Mouse (Mus musculus) liver, embryonic 11.5 days (tissue): ENCODE results near the gene Hcrt. TPM values are rescaled to one million over a fixed set of nuclear protein-coding genes. Genes with fewer than 3 reads are reported as not detected.

Experiments used
- ATAC-seq: fragments of 200-750 bp; cut with Nextera tagmentation; replicated peaks from 2 replicates; pipeline ENCODE4 v1.8.0; 2017; ENCODE audit warnings: moderate number of reproducible peaks, mild to moderate bottlenecking, moderate TSS enrichment, moderate library complexity; ENCODE audit not compliant: low FRiP score
- DNase-seq: peaks from one replicate; pipeline ENCODE4 v3.0.0-alpha.2; 2017; ENCODE audit warnings: low spot score
- H3K27ac ChIP-seq: fragments of 300-500 bp; sonication (generic); 2 replicates; pipeline ENCODE4 v1.5.1; 2014; ENCODE audit warnings: mild to moderate bottlenecking, low read depth, low read length, control low read depth
- H3K27me3 ChIP-seq: fragments of 300-500 bp; sonication (generic); replicated peaks from 2 replicates; pipeline ENCODE4 v1.6.1; 2014; ENCODE audit warnings: low read length, mixed read lengths; ENCODE audit not compliant: control insufficient read depth, insufficient read depth
- H3K36me3 ChIP-seq: fragments of 300-500 bp; sonication (generic); 2 replicates; pipeline ENCODE4 v1.6.1; 2014; ENCODE audit warnings: mild to moderate bottlenecking, low read length, moderate library complexity, mixed read lengths; ENCODE audit not compliant: control insufficient read depth, insufficient read depth
- H3K4me1 ChIP-seq: fragments of 300-500 bp; sonication (generic); replicated peaks from 2 replicates; pipeline ENCODE4 v1.6.1; 2014; ENCODE audit warnings: low read length, mixed read lengths; ENCODE audit not compliant: control insufficient read depth, insufficient read depth
- H3K4me2 ChIP-seq: fragments of 300-500 bp; sonication (generic); 2 replicates; pipeline ENCODE4 v1.6.1; 2014; ENCODE audit warnings: mild to moderate bottlenecking, control low read depth, moderate library complexity
- H3K4me3 ChIP-seq: fragments of 300-500 bp; sonication (generic); 2 replicates; pipeline ENCODE4 v1.5.1; 2014; ENCODE audit warnings: low read depth, low read length, control low read depth
- H3K9ac ChIP-seq: fragments of 300-500 bp; sonication (generic); 2 replicates; pipeline ENCODE4 v1.6.1; 2014; ENCODE audit warnings: low read depth, low read length, control low read depth
- H3K9me3 ChIP-seq: fragments of 300-500 bp; sonication (generic); 2 replicates; pipeline ENCODE4 v1.6.1; 2016; ENCODE audit warnings: low read length, inconsistent platforms, mixed read lengths; ENCODE audit not compliant: control insufficient read depth
- WGBS: fragments of 180-500 bp; shearing (Covaris S2); extraction: QIAGEN DNeasy Blood & Tissue Kit; methylation state at CpG from one replicate; pipeline ENCODE4 v1.1.7; 2014; 5-methylcytosine and 5-hydroxymethylcytosine counted together
- polyA plus RNA-seq: library from polyadenylated mRNA; unstranded; fragments of >200 nt; fragmentation: Nextera tagmentation; extraction: Ambion mirVana; gene quantifications from 2 replicates; pipeline ENCODE4 v1.2.1, GENCODE M21; 2014

The Hcrt gene
- not detected in 2 replicates for polyA plus RNA-seq

DNA sequence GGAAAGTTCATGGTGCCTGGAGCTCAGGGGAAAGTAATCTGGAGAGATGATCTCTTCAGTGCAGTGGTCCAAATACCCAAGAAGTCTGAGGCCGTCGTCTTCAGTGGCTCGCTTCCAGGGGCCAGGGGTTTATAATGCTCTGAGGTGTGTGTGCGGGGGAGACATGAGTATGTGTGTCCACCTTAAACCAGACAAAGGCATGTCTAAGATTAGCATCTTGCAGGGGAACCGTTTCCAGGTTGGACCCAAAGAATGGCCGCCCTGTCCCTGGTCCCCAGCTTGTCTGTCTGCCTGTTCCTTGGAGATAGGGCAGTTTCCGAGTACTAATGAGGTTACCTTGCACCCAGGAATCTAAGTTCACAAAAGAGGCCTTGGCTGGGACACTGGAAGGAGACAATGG lies at the start of gene Hcrt:
Gene Hcrt (minus strand): TSS at position 101 of the 400 bp plus-strand sequence.
- Histone ChIP-seq H3K27me3 (peaks cover 33% of the 10 kb centered on the region), H3K27ac (no peak within 1 kb of the TSS), H3K9ac (peak within 1 kb of the TSS; percentile 23; the same call in 1 of the 2 replicates), H3K4me1 (peaks cover 10% of the 10 kb centered on the region), H3K9me3 (no peaks in the 10 kb centered on the region), H3K4me2 (peak within 1 kb of the TSS; percentile 76), H3K4me3 (peak within 1 kb of the TSS; percentile 53), H3K36me3 (no peaks in the 10 kb centered on the region)
- ATAC-seq (no peak), DNase-seq (no peak)
- 69% methylated on average over 7 of the region's 7 CpGs for WGBS

- Histone ChIP-seq H3K36me3 (peaks cover 8% of the 10 kb centered on the region; the same call in 1 of the 2 replicates), H3K27ac (no peak overlapping the region), H3K27me3 (no peaks in the 10 kb centered on the region), H3K9ac (no peak overlapping the region), H3K9me3 (no peaks in the 10 kb centered on the region), H3K4me2 (no peak overlapping the region), H3K4me1 (peaks cover 19% of the 10 kb centered on the region), H3K4me3 (no peak overlapping the region)
- no peak for DNase-seq
- ATAC-seq, result no peak
- WGBS, result 91% methylated on average over 2 of the region's 2 CpGs
Measured at GRCm38 (mm10) chr11:100811132-100811531, 48.4 kb upstream of the Hcrt start.

DNA sequence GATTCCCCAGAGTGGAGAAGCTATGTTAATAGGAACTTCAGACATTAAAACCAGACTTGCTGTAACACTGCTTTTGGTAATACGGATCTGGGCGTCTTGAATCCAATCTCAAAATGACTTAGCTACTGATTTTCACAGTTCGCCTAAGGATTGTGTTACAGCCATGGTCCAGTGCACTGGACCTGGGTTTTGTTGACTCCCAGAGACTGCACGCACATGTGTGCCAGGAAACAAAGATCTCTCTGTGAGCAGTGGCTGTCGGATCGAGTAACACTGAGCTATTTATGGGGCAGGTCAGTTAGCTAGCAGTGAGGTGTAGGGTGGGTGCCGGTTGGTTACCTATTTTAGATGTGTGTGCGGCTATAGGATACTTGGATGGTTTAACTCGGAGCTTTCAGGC lies 47.8 kb upstream of the Hcrt start:
- ATAC-seq, result no peak
- Histone ChIP-seq H3K9me3 (no peaks in the 10 kb centered on the region), H3K4me2 (no peak overlapping the region), H3K4me3 (no peak overlapping the region), H3K27me3 (no peaks in the 10 kb centered on the region), H3K4me1 (peaks cover 16% of the 10 kb centered on the region), H3K9ac (no peak overlapping the region), H3K36me3 (peaks cover 10% of the 10 kb centered on the region; the same call in 1 of the 2 replicates), H3K27ac (no peak overlapping the region)
- no peak for DNase-seq
- WGBS, result 89% methylated on average over 9 of the region's 9 CpGs

- H3K36me3 ChIP-seq, result peaks cover 32% of the 10 kb centered on the region
- H3K27ac ChIP-seq, result no peak overlapping the region
- ATAC-seq (no peak), DNase-seq (no peak)
- WGBS, result 82% methylated on average over 20 of the region's 20 CpGs
- no peak overlapping the region for H3K4me2 ChIP-seq
- peaks cover 5% of the 10 kb centered on the region; the same call in 1 of the 2 replicates for H3K4me1 ChIP-seq
- H3K9me3 ChIP-seq, result no peaks in the 10 kb centered on the region
- no peaks in the 10 kb centered on the region for H3K27me3 ChIP-seq
- H3K4me3 ChIP-seq, result no peak overlapping the region
- no peak overlapping the region for H3K9ac ChIP-seq
Measured at GRCm38 (mm10) chr11:100806380-100807305, 43.9 kb upstream of the Hcrt start.

DNA sequence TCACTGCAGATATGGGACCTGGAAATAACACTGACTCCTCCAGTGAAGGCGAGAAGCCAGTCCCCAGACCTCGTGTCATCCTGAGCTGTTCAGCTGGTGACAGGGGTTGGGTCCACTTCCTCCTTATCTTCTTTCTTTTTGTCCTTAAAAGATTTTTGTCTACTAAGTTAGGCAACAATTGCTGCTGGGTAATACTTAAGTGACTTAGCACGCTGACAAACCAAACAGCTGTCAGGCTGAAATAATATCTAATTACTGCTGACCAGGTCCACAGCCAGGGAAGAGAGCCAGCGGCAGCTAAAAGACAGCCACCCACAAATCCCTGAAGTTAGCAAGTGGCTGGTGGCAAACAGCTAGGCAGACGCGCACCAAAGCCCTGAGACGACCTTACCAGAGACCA lies 42.8 kb upstream of the Hcrt start:
- H3K27me3 ChIP-seq, result no peaks in the 10 kb centered on the region
- DNase-seq (no peak), ATAC-seq (no peak)
- no peak overlapping the region for H3K4me3 ChIP-seq
- H3K36me3 ChIP-seq, result peaks cover 38% of the 10 kb centered on the region
- H3K9ac ChIP-seq, result no peak overlapping the region
- no peaks in the 10 kb centered on the region for H3K9me3 ChIP-seq
- no peak overlapping the region for H3K27ac ChIP-seq
- no peak overlapping the region for H3K4me2 ChIP-seq
- WGBS, result 59% methylated on average over 7 of the region's 7 CpGs
- H3K4me1 ChIP-seq, result peaks cover 5% of the 10 kb centered on the region; the same call in 1 of the 2 replicates

DNA sequence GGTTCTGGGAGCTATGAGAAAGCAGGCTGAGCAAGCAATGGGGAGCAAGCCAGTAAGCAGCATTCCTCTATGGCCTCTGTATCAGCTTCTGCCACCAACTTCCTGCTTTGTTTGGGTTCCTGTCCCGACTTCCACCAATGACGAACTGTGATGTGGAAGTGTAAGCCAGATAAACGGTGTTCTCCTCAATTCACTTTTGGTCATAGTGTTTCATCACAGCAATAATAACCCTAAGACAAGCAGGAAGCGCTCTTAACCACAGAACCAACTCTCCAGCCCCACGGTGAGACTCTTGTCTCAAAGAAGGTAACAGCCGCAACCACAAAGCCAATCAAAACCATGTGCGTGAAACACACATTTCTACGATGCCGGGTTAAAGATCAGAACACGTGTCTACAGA lies 41.7 kb upstream of the Hcrt start:
- ATAC-seq (no peak), DNase-seq (no peak)
- Histone ChIP-seq H3K9ac (no peak overlapping the region), H3K36me3 (peaks cover 44% of the 10 kb centered on the region), H3K4me2 (no peak overlapping the region), H3K4me3 (no peak overlapping the region), H3K27ac (no peak overlapping the region), H3K27me3 (no peaks in the 10 kb centered on the region), H3K4me1 (peaks cover 5% of the 10 kb centered on the region; the same call in 1 of the 2 replicates), H3K9me3 (no peaks in the 10 kb centered on the region)
- 84% methylated on average over 10 of the region's 10 CpGs for WGBS

- no peak overlapping the region for H3K4me3 ChIP-seq
- peaks cover 37% of the 10 kb centered on the region for H3K36me3 ChIP-seq
- DNase-seq, result no peak
- 87% methylated on average over 5 of the region's 5 CpGs for WGBS
- no peak overlapping the region for H3K9ac ChIP-seq
- no peaks in the 10 kb centered on the region for H3K9me3 ChIP-seq
- ATAC-seq, result no peak
- no peaks in the 10 kb centered on the region for H3K27me3 ChIP-seq
- no peak overlapping the region for H3K4me2 ChIP-seq
- H3K27ac ChIP-seq, result no peak overlapping the region
- H3K4me1 ChIP-seq, result no peaks in the 10 kb centered on the region
Measured at GRCm38 (mm10) chr11:100799426-100799825, 36.7 kb upstream of the Hcrt start.

DNA sequence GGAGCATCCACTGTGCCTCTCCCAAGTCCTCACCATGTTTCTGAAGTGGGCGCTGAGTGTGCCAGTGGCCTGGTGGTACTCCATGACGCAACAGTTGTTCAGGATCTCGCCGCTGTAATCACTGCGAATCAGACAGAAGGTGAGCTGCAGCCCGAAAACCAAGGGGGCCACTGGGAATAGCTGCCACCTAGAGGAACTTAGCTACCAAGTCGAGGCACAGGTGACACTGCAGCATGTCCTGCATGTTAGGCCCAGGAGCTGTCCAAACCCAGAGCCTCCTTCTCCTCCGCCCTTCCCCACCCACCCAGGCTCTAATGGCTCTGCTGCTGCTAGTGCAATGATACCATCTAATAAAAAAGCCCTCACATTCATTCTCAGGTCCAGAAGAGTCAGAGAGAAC lies 33.9 kb upstream of the Hcrt start:
- no peak overlapping the region for H3K9ac ChIP-seq
- H3K4me3 ChIP-seq, result no peak overlapping the region
- 77% methylated on average over 8 of the region's 8 CpGs for WGBS
- no peak for DNase-seq
- no peaks in the 10 kb centered on the region for H3K27me3 ChIP-seq
- H3K4me1 ChIP-seq, result no peaks in the 10 kb centered on the region
- H3K27ac ChIP-seq, result no peak overlapping the region
- no peaks in the 10 kb centered on the region for H3K9me3 ChIP-seq
- no peak overlapping the region for H3K4me2 ChIP-seq
- H3K36me3 ChIP-seq, result peaks cover 20% of the 10 kb centered on the region
- ATAC-seq, result no peak

DNA sequence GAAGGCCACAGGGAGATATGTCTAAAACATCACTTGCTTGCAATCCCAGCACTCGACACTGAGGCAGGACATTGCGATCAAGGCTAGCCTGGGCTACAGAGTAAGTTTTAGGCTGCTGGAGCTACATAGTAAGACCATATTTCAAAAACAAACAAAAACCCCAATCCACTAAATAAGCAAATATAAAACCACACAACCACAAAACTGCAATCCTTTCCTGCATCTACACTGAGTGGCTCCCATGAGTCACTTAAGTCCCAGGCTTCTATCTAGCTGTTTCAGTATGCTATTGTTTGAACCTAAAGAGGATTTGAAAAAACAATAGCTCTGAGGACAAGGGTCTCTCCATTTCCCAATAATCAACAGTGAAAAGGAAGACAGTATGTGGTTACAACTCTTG lies 32.7 kb upstream of the Hcrt start:
- 95% methylated on average over 2 of the region's 2 CpGs for WGBS
- Histone ChIP-seq H3K36me3 (peaks cover 14% of the 10 kb centered on the region), H3K4me2 (no peak overlapping the region)

More for the DNA sequence above, 32.7 kb upstream of the Hcrt start:
- no peak for ATAC-seq
- no peaks in the 10 kb centered on the region for H3K27me3 ChIP-seq
- DNase-seq, result no peak
- H3K27ac ChIP-seq, result no peak overlapping the region
- H3K9ac ChIP-seq, result no peak overlapping the region
- no peaks in the 10 kb centered on the region for H3K4me1 ChIP-seq
- H3K9me3 ChIP-seq, result no peaks in the 10 kb centered on the region
- no peak overlapping the region for H3K4me3 ChIP-seq
